Mouse (Mus musculus): ENCODE data around the gene Mthfd1l. TPM values are rescaled to one million over a fixed set of nuclear protein-coding genes. Genes with fewer than 3 reads are reported as not detected.
"Not testable (repeated sequence)": the region's sequence is repeated elsewhere in the genome, so short reads cannot be mapped to it uniquely, and the experiment has no call there.

Mthfd1l gene
- total and polyA plus RNA-seq, 2 experiments from 2014 or later: 7.4 to 10.7 TPM

DNA sequence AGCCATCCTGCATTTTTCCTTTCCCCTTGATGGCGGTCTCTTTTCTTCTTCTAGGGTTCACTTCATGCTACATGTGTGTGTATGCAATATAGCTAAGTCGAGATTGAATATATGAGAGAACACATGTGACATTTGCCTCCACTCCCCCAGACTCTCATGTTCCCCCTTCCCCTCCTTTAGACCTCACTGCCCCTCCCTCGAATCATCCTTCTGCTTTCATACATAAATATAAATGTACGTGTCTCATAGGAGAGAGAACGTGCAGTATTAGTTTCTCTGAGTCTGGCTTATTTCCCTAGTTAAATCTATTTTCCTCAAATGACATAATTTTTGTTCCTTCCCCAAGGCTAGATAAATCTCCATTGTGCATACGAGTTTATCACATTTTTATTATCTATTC is 226.1 kb downstream of the Mthfd1l start:
- ATAC-seq: no peak
- no peak overlapping the region for H3K27ac ChIP-seq
- no peak for TF ChIP-seq CTCF (IDR thresholded peaks at IDR 0.05; ENCODE audit: low read depth)
- no peak for DNase-seq (ENCODE audit: low spot score)
- H3K9ac ChIP-seq (replicated peaks; ENCODE audit: low read length): no peak overlapping the region
- no peaks in the 10 kb centered on the region for H3K4me1 ChIP-seq (ENCODE audit: insufficient read depth, low read length)
- H3K4me2 ChIP-seq (ENCODE audit: low read depth, low read length): no peak overlapping the region
- no peaks in the 10 kb centered on the region for H3K9me3 ChIP-seq (ENCODE audit: low read length)
- no peaks in the 10 kb centered on the region for H3K27me3 ChIP-seq (ENCODE audit: insufficient read depth, low read length)
- H3K4me3 ChIP-seq (ENCODE audit: low read length): no peak overlapping the region
- 79% methylated on average over 6 of the region's 6 CpGs for WGBS
- no peaks in the 10 kb centered on the region for H3K36me3 ChIP-seq (ENCODE audit: insufficient read depth, low read length)

DNA sequence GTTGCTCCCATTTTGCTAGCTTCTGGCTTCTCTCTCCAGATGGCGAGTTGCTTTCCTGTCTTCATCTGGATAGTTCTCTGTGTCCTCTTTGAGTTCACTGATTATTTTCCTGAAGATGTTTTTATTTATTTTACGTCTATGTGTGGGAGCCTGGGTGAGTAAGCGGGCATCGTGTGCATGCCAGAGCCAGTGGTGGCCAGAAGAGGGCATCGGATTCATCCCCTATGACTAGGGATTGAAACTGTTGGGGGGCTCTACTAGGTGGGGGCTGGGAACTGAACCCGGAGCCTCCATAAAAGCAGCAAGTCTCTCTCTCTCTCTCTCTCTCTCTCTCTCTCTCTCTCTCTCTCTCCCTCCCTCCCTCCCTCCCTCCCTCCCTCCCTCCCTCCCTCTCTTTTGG is 227.0 kb downstream of the Mthfd1l start:
- no peak for ATAC-seq
- no peak for DNase-seq (ENCODE audit: low spot score)
- Histone ChIP-seq H3K36me3 (ENCODE audit: insufficient read depth, low read length) (no peaks in the 10 kb centered on the region), H3K27me3 (ENCODE audit: insufficient read depth, low read length) (no peaks in the 10 kb centered on the region), H3K4me3 (ENCODE audit: low read length) (no peak overlapping the region), H3K9ac (replicated peaks; ENCODE audit: low read length) (no peak overlapping the region), H3K9me3 (ENCODE audit: low read length) (no peaks in the 10 kb centered on the region), H3K27ac (no peak overlapping the region), H3K4me1 (ENCODE audit: insufficient read depth, low read length) (no peaks in the 10 kb centered on the region), H3K4me2 (ENCODE audit: low read depth, low read length) (no peak overlapping the region)
- no peak for TF ChIP-seq CTCF (IDR thresholded peaks at IDR 0.05; ENCODE audit: low read depth)
- WGBS: 86% methylated on average over 6 of the region's 6 CpGs

GRCm38 (mm10) chr10:4200546-4201104 is 227.7 kb downstream of the Mthfd1l start:
- H3K27ac ChIP-seq: no peak overlapping the region
- H3K4me1 ChIP-seq (ENCODE audit: insufficient read depth, low read length): no peaks in the 10 kb centered on the region
- no peaks in the 10 kb centered on the region for H3K36me3 ChIP-seq (ENCODE audit: insufficient read depth, low read length)
- 88% methylated on average over 5 of the region's 5 CpGs for WGBS
- H3K4me2 ChIP-seq (ENCODE audit: low read depth, low read length): no peak overlapping the region
- H3K9ac ChIP-seq (replicated peaks; ENCODE audit: low read length): no peak overlapping the region
- H3K27me3 ChIP-seq (ENCODE audit: insufficient read depth, low read length): no peaks in the 10 kb centered on the region
- H3K9me3 ChIP-seq (ENCODE audit: low read length): no peaks in the 10 kb centered on the region
- ATAC-seq (no peak), DNase-seq (ENCODE audit: low spot score) (no peak)
- no peak overlapping the region for H3K4me3 ChIP-seq (ENCODE audit: low read length)
- no peak for TF ChIP-seq CTCF (IDR thresholded peaks at IDR 0.05; ENCODE audit: low read depth)

- Histone ChIP-seq H3K27me3 (ENCODE audit: insufficient read depth, low read length) (no peaks in the 10 kb centered on the region), H3K27ac (no peak overlapping the region), H3K36me3 (ENCODE audit: insufficient read depth, low read length) (no peaks in the 10 kb centered on the region), H3K4me1 (ENCODE audit: insufficient read depth, low read length) (no peaks in the 10 kb centered on the region), H3K4me2 (ENCODE audit: low read depth, low read length) (no peak overlapping the region), H3K9me3 (ENCODE audit: low read length) (no peaks in the 10 kb centered on the region), H3K9ac (replicated peaks; ENCODE audit: low read length) (no peak overlapping the region), H3K4me3 (ENCODE audit: low read length) (no peak overlapping the region)
- no peak for TF ChIP-seq CTCF (IDR thresholded peaks at IDR 0.05; ENCODE audit: low read depth)
- WGBS: 85% methylated on average over 4 of the region's 4 CpGs
- ATAC-seq (no peak), DNase-seq (ENCODE audit: low spot score) (no peak)
These were observed 228.2 kb downstream of the Mthfd1l start for GRCm38 (mm10) chr10:4201141-4201540.

DNA sequence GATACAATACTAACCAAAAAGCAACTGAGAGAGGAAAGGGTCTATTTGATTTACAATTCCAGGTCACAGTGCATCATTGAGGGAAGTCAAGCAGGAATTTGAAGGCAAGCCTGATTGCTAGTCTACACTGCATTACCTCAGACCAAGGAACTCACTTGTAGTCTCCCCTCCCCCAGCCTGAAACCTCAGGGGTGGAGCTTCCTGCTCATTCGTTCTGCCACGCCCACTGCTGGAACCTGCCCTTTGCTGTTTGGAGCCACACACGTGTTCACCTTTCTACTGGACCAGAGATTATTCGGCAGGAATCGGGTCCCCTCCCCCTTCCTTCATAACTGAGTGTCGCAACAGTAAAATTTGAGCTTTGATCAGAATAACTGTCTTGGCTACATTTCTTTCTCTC is 230.7 kb downstream of the Mthfd1l start:
- not testable (repeated sequence) for H3K4me1 ChIP-seq (ENCODE audit: insufficient read depth, low read length); H3K27ac ChIP-seq; H3K9me3 ChIP-seq (ENCODE audit: low read length); H3K9ac ChIP-seq (replicated peaks; ENCODE audit: low read length); H3K4me3 ChIP-seq (ENCODE audit: low read length); H3K4me2 ChIP-seq (ENCODE audit: low read depth, low read length); DNase-seq (ENCODE audit: low spot score); H3K27me3 ChIP-seq (ENCODE audit: insufficient read depth, low read length); H3K36me3 ChIP-seq (ENCODE audit: insufficient read depth, low read length); ATAC-seq
- WGBS: 52% methylated on average over 5 of the region's 6 CpGs

DNA sequence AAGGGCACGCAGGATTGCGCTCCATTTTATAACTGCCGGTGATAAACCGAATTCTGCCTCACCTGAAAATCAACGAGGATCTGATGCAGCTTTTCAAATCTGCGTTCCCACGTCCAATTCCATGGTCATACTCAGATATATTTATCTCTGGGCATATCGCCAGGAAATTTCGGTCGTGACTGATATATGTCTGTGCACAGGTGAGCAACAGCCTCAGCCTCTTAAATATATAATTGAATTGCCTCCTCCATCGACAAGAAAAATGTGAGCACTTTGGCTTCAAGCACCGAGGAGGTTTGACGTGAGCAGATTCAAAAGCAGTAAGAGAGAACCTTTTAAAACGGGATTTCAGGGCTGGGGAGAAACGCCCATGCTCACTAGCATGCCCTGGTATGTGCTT is 236.1 kb downstream of the Mthfd1l start:
- Histone ChIP-seq H3K9me3 (ENCODE audit: low read length) (no peaks in the 10 kb centered on the region), H3K36me3 (ENCODE audit: insufficient read depth, low read length) (no peaks in the 10 kb centered on the region), H3K4me2 (ENCODE audit: low read depth, low read length) (no peak overlapping the region), H3K4me1 (ENCODE audit: insufficient read depth, low read length) (no peaks in the 10 kb centered on the region), H3K4me3 (ENCODE audit: low read length) (no peak overlapping the region), H3K9ac (replicated peaks; ENCODE audit: low read length) (no peak overlapping the region), H3K27me3 (ENCODE audit: insufficient read depth, low read length) (no peaks in the 10 kb centered on the region), H3K27ac (no peak overlapping the region)
- DNase-seq (ENCODE audit: low spot score): no peak
- ATAC-seq: no peak
- WGBS: 82% methylated on average over 15 of the region's 15 CpGs
- no peak for TF ChIP-seq CTCF (IDR thresholded peaks at IDR 0.05; ENCODE audit: low read depth)

DNA sequence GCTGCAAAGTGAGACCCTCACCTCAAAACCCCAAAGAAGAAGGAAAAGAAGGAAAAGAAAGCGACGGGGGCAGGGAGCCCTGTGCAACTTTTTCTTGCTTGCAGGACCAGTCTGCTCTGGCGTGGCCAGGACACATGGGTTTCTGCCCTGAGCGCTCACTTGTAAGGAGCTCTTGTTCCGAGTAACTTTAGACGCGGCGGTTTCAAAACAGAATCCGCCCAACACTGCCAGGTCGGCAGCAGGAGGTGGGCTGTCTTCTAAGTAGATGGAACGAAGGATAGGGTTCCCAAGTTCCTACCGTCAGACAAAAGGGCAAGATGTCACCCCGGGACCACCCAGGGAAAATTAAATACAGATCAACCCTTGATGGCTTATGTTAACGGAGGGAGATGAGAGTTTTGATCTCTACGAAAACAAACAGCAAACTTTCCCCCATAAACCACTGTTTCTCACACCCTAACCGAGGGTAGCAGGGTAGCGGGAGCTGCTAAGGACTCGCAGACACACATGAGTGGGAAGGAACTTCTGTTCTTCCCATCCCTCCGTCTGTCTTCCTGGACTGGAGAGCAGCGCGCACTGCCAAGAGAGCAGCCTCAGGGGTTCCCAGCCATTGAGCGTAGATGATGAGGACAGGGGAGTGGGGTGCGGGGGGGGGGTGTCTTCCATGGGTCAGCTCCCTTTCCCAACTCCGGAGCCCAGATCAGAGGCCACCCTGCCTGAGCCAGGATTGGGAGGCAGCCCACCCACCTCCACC is 237.6 kb downstream of the Mthfd1l start:
- no peak overlapping the region; the same call in 1 of the 2 replicates for H3K4me3 ChIP-seq (ENCODE audit: low read length)
- DNase-seq (ENCODE audit: low spot score): no peak

More for the DNA sequence above, 237.6 kb downstream of the Mthfd1l start:
- no peaks in the 10 kb centered on the region for H3K9me3 ChIP-seq (ENCODE audit: low read length)
- no peaks in the 10 kb centered on the region for H3K4me1 ChIP-seq (ENCODE audit: insufficient read depth, low read length)
- peak overlapping the region; percentile 40 for H3K4me2 ChIP-seq (ENCODE audit: low read depth, low read length)
- ATAC-seq: 0 out of 2 replicates have a peak, but pooled peaks have one; percentile 35
- no peak overlapping the region for H3K9ac ChIP-seq (replicated peaks; ENCODE audit: low read length)
- 35% methylated on average over 24 of the region's 24 CpGs for WGBS
- no peaks in the 10 kb centered on the region for H3K36me3 ChIP-seq (ENCODE audit: insufficient read depth, low read length)
- no peak for TF ChIP-seq CTCF (IDR thresholded peaks at IDR 0.05; ENCODE audit: low read depth)
- H3K27ac ChIP-seq: no peak overlapping the region
- H3K27me3 ChIP-seq (ENCODE audit: insufficient read depth, low read length): no peaks in the 10 kb centered on the region
